Mouse (Mus musculus) small intestine, adult 2 months (tissue): ENCODE measurements around the gene Smc6. TPM values are rescaled to one million over a fixed set of nuclear protein-coding genes. Genes with fewer than 3 reads are reported as not detected.

Experiments
- H3K27ac ChIP-seq: fragments of 200-500 bp; 2 replicates; pipeline ENCODE4 v1.5.1; 2012; ENCODE audit warnings: low read depth, low read length, control low read depth, inconsistent platforms; ENCODE audit not compliant: insufficient read depth
- H3K27me3 ChIP-seq: fragments of 200-500 bp; 2 replicates; pipeline ENCODE4 v1.6.1; 2012; ENCODE audit warnings: mild to moderate bottlenecking, moderate library complexity, low read length, inconsistent platforms; ENCODE audit not compliant: control insufficient read depth, insufficient read depth
- H3K36me3 ChIP-seq: fragments of 200-500 bp; 2 replicates; pipeline ENCODE4 v1.6.1; 2012; ENCODE audit warnings: mild to moderate bottlenecking, low read length, control low read depth, inconsistent platforms; ENCODE audit not compliant: control insufficient read depth, insufficient read depth
- H3K4me1 ChIP-seq: fragments of 200-500 bp; 2 replicates; pipeline ENCODE4 v1.6.1; 2012; ENCODE audit warnings: low read length, inconsistent platforms, mixed read lengths; ENCODE audit not compliant: control insufficient read depth, insufficient read depth, insufficient read length
- H3K4me3 ChIP-seq: fragments of 200-500 bp; 2 replicates; pipeline ENCODE4 v1.5.1; 2012; ENCODE audit warnings: low read depth, mild to moderate bottlenecking, control low read depth, inconsistent platforms, low read length, moderate library complexity
- CTCF ChIP-seq: fragments of 200-500 bp; IDR thresholded peaks from 2 replicates; pipeline ENCODE4 v1.5.1; 2012; ENCODE audit warnings: low read depth, mild to moderate bottlenecking, control low read depth, inconsistent platforms, low read length, moderate library complexity, mixed read lengths; ENCODE audit not compliant: insufficient replicate concordance, insufficient read length; ENCODE audit errors: extremely low read depth
- POLR2A ChIP-seq: fragments of 200-500 bp; IDR thresholded peaks from 2 replicates; pipeline ENCODE4 v1.6.1; 2012; ENCODE audit warnings: low read depth, mild to moderate bottlenecking, control low read depth, inconsistent platforms, low read length, moderate library complexity
- WGBS: fragments of 180-500 bp; shearing (Covaris S2); methylation state at CpG from one replicate; pipeline ENCODE4 v1.1.7; 2018; 5-methylcytosine and 5-hydroxymethylcytosine counted together
- polyA plus RNA-seq: library from polyadenylated mRNA; depleted of rRNA; stranded (reverse); fragments of >200 nt; gene quantifications from 2 replicates; pipeline ENCODE4 v1.2.3, GENCODE M21; 2012; rRNA removed

The Smc6 gene
- 0.95 and 1.4 TPM in 2 replicates for polyA plus RNA-seq

DNA sequence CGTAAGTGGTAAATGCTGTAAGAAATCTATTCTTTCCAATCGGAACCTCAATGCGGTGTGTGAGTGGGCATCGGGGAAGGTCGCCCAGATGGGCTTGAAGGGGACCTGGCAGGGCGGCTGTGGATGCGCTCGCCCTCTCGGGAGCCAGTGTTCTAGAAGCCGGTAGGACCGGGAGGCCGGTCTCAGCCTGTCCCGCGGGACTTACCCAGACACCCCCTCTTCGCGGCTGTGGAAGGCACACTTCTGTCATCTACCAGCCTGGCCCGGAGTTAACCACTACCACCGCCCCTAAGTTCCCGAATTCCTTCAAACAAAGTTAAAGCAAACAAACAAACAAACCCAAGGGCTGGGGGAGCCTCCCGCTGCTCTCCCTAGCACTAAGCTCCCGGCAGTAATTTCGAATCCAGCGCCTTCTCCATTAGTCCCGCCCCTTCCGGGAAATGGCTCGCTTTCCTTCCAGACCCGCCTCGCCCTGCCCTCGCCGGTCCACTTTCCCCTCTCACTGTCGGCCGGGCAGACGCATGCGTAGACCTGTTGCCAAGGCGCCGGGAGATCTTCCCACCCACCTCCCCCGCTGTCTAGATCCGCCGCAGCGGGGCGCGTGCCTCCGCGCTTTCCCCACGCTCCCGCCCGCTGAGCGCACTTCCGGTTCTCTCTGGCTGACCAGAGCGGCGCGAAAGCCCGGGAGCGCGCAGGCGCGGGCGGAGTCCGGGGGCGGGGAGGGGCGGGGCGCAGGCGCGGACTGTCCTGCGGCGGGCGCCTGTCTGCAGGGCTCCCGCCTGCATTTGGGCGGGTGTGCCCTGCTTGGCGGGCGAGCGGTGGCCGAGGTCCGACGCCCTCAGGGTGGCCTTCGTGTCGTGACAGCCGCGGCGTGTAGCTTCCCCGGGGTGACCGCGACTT is at the start of gene Smc6, which contains the start of gene Gen1:
Gene Smc6 (plus strand): TSS at position 505 of the 900 bp plus-strand sequence.
Gene Gen1 (minus strand): TSS at position 420 of the 900 bp plus-strand sequence.
- TF ChIP-seq CTCF (no peak), POLR2A (peak; percentile 85)
- no peaks in the 10 kb centered on the region for H3K36me3 ChIP-seq
- under 1% methylated on average over 82 of the region's 83 CpGs for WGBS
- H3K27me3 ChIP-seq, result no peaks in the 10 kb centered on the region
- H3K27ac ChIP-seq, result peak within 1 kb of the TSS; percentile 91
- peaks cover 3% of the 10 kb centered on the region; the same call in 1 of the 2 replicates for H3K4me1 ChIP-seq
- H3K4me3 ChIP-seq, result peak within 1 kb of the TSS; percentile 96

DNA sequence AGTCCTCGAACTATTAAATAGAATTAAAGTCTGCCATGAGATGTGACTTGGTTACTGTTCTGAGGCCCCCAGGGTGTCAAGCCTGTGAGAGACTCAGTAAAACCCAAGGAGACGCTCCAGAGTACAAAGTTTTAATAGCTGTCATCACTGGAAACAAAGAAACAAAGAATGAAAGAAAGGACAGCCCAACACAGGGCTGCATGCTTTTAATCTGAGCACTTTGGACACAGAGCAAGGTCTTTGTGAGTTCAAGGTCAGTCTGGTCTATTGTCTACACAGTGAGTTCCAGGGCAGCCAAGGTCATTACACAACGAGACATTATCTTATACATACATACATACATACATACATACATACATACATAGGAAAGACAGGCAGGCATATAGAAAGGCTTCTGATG is 49.2 kb upstream of the Smc6 start:
- no peak for TF ChIP-seq CTCF
- TF ChIP-seq POLR2A, result no peak
- H3K27me3 ChIP-seq, result no peaks in the 10 kb centered on the region
- H3K4me1 ChIP-seq, result no peaks in the 10 kb centered on the region
- H3K4me3 ChIP-seq, result no peak overlapping the region
- WGBS, result 67% methylated on average over 3 of the region's 3 CpGs
- H3K27ac ChIP-seq, result no peak overlapping the region
- H3K36me3 ChIP-seq, result no peaks in the 10 kb centered on the region

DNA sequence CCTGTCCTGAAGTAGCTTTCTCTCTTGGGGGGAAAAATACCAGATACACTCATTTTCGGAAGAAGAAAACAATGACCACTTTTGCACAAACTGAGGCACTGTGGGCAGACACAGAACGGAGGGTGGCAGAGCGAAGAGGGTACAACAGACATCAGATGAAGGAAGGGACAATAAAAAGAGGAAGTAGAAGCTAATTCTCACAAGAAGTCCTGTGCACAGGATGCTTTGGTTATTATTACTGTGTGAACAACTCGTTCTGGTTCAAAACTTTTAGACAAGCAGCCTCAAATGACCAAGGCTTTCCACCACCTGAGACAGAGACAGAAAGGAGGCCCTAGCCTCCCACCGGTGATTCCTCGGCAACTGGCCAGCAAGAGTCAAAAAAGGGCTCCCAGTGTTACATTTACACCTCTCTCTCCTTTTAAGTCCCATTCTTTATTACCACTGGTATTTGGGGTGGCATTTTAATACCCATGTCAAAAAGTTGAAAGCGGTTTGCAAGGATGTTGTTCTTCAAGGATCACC is 47.9 kb upstream of the Smc6 start:
- TF ChIP-seq CTCF (no peak), POLR2A (no peak)
- Histone ChIP-seq H3K27ac (no peak overlapping the region), H3K27me3 (no peaks in the 10 kb centered on the region), H3K4me3 (no peak overlapping the region), H3K4me1 (no peaks in the 10 kb centered on the region), H3K36me3 (no peaks in the 10 kb centered on the region)
- WGBS, result 74% methylated on average over 7 of the region's 7 CpGs

DNA sequence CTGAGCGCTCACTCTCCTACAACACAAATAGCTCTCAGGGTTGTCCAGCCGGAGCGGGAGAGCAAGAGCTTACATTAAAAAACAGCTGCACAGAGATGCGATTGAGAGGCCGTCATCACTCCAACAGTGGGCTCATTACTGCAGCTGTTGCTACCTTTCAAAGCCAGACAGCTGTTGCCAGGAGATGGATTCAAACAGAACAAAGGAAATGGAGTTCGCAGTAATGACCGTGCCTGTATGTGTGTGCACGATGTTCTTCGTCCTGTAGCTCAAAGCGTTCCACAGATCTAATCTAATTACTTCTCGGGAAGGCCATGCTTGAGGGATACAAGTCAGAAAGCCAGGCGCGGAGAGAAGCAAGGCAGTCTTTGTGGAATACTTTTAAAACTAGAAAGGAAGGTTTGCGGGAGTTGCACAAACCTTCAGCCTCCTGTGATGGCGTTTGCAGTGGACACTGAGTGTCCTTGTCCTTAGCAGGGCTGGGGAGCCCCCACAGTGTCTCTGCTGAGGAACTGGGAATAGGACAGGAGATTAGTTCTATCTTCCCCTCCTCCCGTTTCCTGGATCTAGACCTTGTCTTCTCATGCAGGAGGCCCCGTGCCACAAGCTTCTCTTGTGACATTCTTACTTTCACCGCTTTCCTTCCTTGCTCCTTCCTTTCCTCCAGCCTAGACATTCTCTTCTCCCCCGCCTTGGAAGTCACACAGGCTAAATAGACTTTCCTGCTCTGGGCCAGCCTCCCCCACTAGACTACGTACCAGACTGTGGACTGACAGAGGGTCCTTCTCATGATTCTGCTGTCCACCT is 44.0 kb upstream of the Smc6 start:
- no peak overlapping the region for H3K4me3 ChIP-seq
- H3K27me3 ChIP-seq, result no peaks in the 10 kb centered on the region
- no peak overlapping the region for H3K27ac ChIP-seq
- 78% methylated on average over 20 of the region's 20 CpGs for WGBS
- TF ChIP-seq POLR2A (no peak), CTCF (no peak)
- H3K4me1 ChIP-seq, result no peaks in the 10 kb centered on the region
- no peaks in the 10 kb centered on the region for H3K36me3 ChIP-seq

DNA sequence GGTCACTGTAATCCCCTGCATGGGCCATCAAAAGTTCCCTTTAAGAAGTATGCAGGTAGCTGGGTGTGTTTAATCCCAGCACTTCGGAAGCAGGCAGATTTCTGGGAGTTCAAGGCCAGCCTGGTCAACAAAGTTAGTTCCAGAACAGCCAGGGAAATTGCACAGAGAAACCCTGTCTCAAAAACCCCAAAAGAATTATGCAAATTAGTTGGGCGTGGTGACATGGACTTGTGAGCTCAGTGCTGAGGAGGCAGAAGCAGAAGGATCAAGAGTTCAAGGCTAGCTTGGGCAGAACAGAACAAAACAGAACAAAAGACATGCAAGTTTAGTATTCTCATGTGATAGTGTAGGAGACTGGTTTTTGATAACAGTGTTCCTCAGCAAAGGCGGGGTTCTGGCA is 43.1 kb upstream of the Smc6 start:
- Histone ChIP-seq H3K4me3 (no peak overlapping the region), H3K27ac (no peak overlapping the region), H3K36me3 (no peaks in the 10 kb centered on the region), H3K4me1 (no peaks in the 10 kb centered on the region), H3K27me3 (no peaks in the 10 kb centered on the region)
- TF ChIP-seq CTCF (no peak), POLR2A (no peak)
- 57% methylated on average over 3 of the region's 3 CpGs for WGBS

DNA sequence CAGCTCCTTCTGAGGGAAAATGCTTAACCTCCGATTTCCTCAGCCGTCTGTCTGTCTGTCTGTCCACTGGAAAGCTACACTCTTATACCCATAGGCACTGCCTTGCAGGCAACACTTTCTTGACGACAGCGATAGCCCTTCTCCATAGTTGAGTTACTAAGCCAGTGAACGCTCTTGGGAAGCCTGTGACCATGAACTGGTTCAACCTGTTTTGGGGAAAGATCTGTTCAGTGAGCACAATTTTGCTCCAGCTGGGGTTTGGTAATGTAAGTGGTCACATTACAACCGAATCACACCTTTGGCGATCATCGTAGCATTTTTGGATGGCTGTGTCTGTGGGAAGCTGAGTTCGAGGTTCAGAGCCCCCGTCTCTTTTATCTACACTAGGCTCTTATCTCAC is 42.6 kb upstream of the Smc6 start:
- no peak overlapping the region for H3K4me3 ChIP-seq
- no peaks in the 10 kb centered on the region for H3K36me3 ChIP-seq
- H3K4me1 ChIP-seq, result no peaks in the 10 kb centered on the region
- no peaks in the 10 kb centered on the region for H3K27me3 ChIP-seq
- TF ChIP-seq CTCF, result no peak
- TF ChIP-seq POLR2A, result no peak
- H3K27ac ChIP-seq, result no peak overlapping the region
- 66% methylated on average over 10 of the region's 10 CpGs for WGBS
